Mouse (Mus musculus) spleen, adult 2 months (tissue): ENCODE data around the gene Sytl5.

Experiments used
- CTCF ChIP-seq: fragments of 200-500 bp; IDR thresholded peaks from 2 replicates; pipeline ENCODE4 v1.5.1; 2011; ENCODE audit warnings: mild to moderate bottlenecking, inconsistent platforms; ENCODE audit not compliant: insufficient read depth, insufficient read length, insufficient replicate concordance; ENCODE audit errors: extremely low read depth
- POLR2A ChIP-seq: fragments of 200-500 bp; IDR thresholded peaks from 2 replicates; pipeline ENCODE4 v1.6.1; 2011; ENCODE audit warnings: low read depth, low read length, inconsistent platforms

DNA sequence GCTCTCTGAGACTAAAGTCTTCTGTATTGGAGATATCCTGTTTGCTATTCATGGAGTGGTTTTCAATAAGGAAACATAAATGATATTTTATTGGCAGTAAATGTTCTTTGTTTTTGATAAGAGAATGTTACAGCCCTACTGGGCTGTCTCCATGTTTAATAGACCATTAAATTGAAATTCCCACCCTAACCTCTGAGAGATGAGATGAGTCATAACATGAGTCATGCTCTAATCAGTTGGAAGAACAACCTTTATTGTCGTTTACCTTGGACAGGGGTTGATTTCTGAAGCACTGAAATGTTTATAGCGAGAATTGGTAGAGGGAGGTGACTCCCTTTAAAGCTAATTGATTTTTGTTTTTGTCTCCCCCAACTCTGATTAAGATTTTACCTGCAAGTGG lies 24.1 kb downstream of the Sytl5 start:
- TF ChIP-seq POLR2A = no peak
- TF ChIP-seq CTCF = no peak
